Mouse (Mus musculus) liver, adult 2 months (tissue): ENCODE data around the gene Tmprss2. TPM values are rescaled to one million over a fixed set of nuclear protein-coding genes. Genes with fewer than 3 reads are reported as not detected.

Experiments used
- DNase-seq: peaks from one replicate; pipeline ENCODE4 v3.0.0-alpha.2; 2011; ENCODE audit warnings: low read depth, low spot score; ENCODE audit errors: extremely low read depth
- H3K27ac ChIP-seq: fragments of 200-500 bp; replicated peaks from 2 replicates; pipeline ENCODE4 v1.5.1; 2012; ENCODE audit warnings: low read depth, mild to moderate bottlenecking, control low read depth, inconsistent platforms, low read length; ENCODE audit not compliant: insufficient read depth
- H3K27me3 ChIP-seq: fragments of 200-500 bp; 2 replicates; pipeline ENCODE4 v1.6.1; 2012; ENCODE audit warnings: mild to moderate bottlenecking, moderate library complexity, low read length, inconsistent platforms; ENCODE audit not compliant: control insufficient read depth, insufficient read depth
- H3K36me3 ChIP-seq: fragments of 200-500 bp; 2 replicates; pipeline ENCODE4 v1.6.1; 2012; ENCODE audit warnings: low read length, inconsistent platforms; ENCODE audit not compliant: control insufficient read depth, insufficient read depth
- H3K4me1 ChIP-seq: fragments of 200-500 bp; 2 replicates; pipeline ENCODE4 v1.6.1; 2011; ENCODE audit warnings: low read length; ENCODE audit not compliant: control insufficient read depth, insufficient read depth
- H3K4me3 ChIP-seq: fragments of 200-500 bp; 2 replicates; pipeline ENCODE4 v1.5.1; 2011; ENCODE audit warnings: low read depth, mild to moderate bottlenecking, control low read depth, low read length, moderate library complexity; ENCODE audit not compliant: insufficient read depth
- H3K79me2 ChIP-seq: fragments of 200-500 bp; 2 replicates; pipeline ENCODE4 v1.6.1; 2012; ENCODE audit warnings: inconsistent platforms, mild to moderate bottlenecking, low read length, moderate library complexity; ENCODE audit not compliant: control insufficient read depth, insufficient read depth
- H3K9ac ChIP-seq: fragments of 200-500 bp; 2 replicates; pipeline ENCODE4 v1.6.1; 2012; ENCODE audit warnings: low read depth, mild to moderate bottlenecking, control low read depth, inconsistent platforms, low read length
- CTCF ChIP-seq: fragments of 200-500 bp; IDR thresholded peaks from 2 replicates; pipeline ENCODE4 v1.5.1; 2011; ENCODE audit warnings: low read depth, low read length, control low read depth
- POLR2A ChIP-seq: fragments of 200-500 bp; IDR thresholded peaks from 2 replicates; pipeline ENCODE4 v1.6.1; 2011; ENCODE audit warnings: low read length, control low read depth; ENCODE audit not compliant: insufficient read depth; ENCODE audit errors: extremely low read depth
- WGBS: fragments of 180-500 bp; shearing (Covaris S2); methylation state at CpG from one replicate; pipeline ENCODE4 v1.1.7; 2018; 5-methylcytosine and 5-hydroxymethylcytosine counted together
- polyA plus RNA-seq: library from polyadenylated mRNA; depleted of rRNA; stranded (reverse); fragments of >200 nt; gene quantifications from 2 replicates; pipeline ENCODE4 v1.2.3, GENCODE M21; 2012
- total RNA-seq: library from RNA; depleted of rRNA; stranded (reverse); fragments of >200 nt; gene quantifications from 2 replicates; pipeline ENCODE4 v1.2.3, GENCODE M21; 2014

The Tmprss2 gene
- total and polyA plus RNA-seq, 2 experiments, result 2.8 to 5.7 TPM

GRCm38 (mm10) chr16:97639630-97640029 is 28.6 kb upstream of the Tmprss2 start:
- no peaks in the 10 kb centered on the region for H3K27me3 ChIP-seq
- no peaks in the 10 kb centered on the region for H3K79me2 ChIP-seq
- DNase-seq, result no peak
- TF ChIP-seq POLR2A (no peak), CTCF (no peak)
- H3K9ac ChIP-seq, result no peak overlapping the region
- no peak overlapping the region for H3K27ac ChIP-seq
- no peaks in the 10 kb centered on the region for H3K36me3 ChIP-seq
- no peak overlapping the region for H3K4me3 ChIP-seq
- H3K4me1 ChIP-seq, result no peaks in the 10 kb centered on the region
- WGBS, result 80% methylated on average over 3 of the region's 3 CpGs

GRCm38 (mm10) chr16:97632880-97633484 is 22.0 kb upstream of the Tmprss2 start:
- WGBS, result 75% methylated on average over 4 of the region's 4 CpGs
- no peaks in the 10 kb centered on the region for H3K36me3 ChIP-seq
- H3K27me3 ChIP-seq, result no peaks in the 10 kb centered on the region
- no peak overlapping the region for H3K27ac ChIP-seq
- no peaks in the 10 kb centered on the region for H3K79me2 ChIP-seq
- DNase-seq, result no peak
- H3K9ac ChIP-seq, result no peak overlapping the region
- no peak overlapping the region for H3K4me3 ChIP-seq
- TF ChIP-seq CTCF (no peak), POLR2A (no peak)
- no peaks in the 10 kb centered on the region for H3K4me1 ChIP-seq

GRCm38 (mm10) chr16:97623166-97623565 is 12.2 kb upstream of the Tmprss2 start:
- Histone ChIP-seq H3K27ac (no peak overlapping the region), H3K4me3 (no peak overlapping the region), H3K4me1 (no peaks in the 10 kb centered on the region), H3K9ac (no peak overlapping the region), H3K79me2 (no peaks in the 10 kb centered on the region), H3K27me3 (no peaks in the 10 kb centered on the region), H3K36me3 (no peaks in the 10 kb centered on the region)
- 88% methylated on average over 6 of the region's 6 CpGs for WGBS
- DNase-seq, result no peak
- TF ChIP-seq POLR2A (no peak), CTCF (no peak)

DNA sequence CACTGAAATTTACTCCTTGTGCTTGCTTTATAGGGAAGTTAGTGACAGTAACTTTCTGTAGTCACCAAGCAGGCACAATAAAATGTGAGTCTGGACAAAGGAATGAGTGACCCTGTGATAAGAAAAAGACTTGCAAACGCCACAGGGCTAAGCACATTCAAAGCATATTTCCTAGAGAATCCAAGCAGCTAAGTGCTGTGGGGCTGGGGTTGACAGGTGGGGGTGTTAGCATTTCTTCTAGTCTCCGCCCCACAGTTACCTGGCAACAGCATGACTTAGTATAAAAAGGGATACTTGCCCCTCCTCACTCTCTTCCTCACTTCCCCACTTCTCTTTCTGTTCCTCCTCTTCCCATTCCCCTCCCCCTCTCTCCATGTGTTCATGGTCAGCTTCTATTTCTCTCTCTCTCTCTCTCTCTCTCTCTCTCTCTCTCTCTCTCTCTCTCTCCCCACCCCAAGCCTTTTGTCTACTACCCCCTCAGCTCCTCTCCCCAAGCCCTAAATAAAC is 11.4 kb upstream of the Tmprss2 start:
- no peak for DNase-seq
- H3K9ac ChIP-seq, result no peak overlapping the region
- 79% methylated on average over 2 of the region's 2 CpGs for WGBS
- TF ChIP-seq CTCF (no peak), POLR2A (no peak)
- no peaks in the 10 kb centered on the region for H3K79me2 ChIP-seq
- H3K27me3 ChIP-seq, result no peaks in the 10 kb centered on the region
- H3K36me3 ChIP-seq, result no peaks in the 10 kb centered on the region
- no peak overlapping the region for H3K27ac ChIP-seq
- H3K4me3 ChIP-seq, result no peak overlapping the region
- no peaks in the 10 kb centered on the region for H3K4me1 ChIP-seq

DNA sequence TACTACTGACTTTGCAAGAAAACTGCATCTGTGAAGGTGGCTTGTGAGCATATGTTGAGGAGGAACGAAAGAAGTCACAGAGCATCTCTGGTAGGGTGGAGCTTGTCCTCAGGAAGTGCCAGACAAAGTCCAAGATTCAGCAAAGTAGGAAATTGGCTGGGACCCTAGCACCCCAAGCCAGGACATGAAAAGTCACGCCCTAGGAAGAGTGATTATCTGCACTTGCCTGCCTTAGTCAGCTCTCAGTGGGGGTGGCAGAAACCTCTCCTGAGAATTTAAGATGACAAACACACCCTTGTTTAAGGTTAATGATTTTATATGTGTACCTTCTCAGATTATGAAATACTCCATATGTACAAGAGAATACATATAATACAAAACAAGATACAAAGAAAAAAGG is 7.3 kb upstream of the Tmprss2 start:
- no peaks in the 10 kb centered on the region for H3K79me2 ChIP-seq
- H3K27me3 ChIP-seq, result no peaks in the 10 kb centered on the region
- no peak for DNase-seq
- no peaks in the 10 kb centered on the region for H3K4me1 ChIP-seq
- no peak overlapping the region for H3K4me3 ChIP-seq
- H3K9ac ChIP-seq, result no peak overlapping the region
- no peaks in the 10 kb centered on the region for H3K36me3 ChIP-seq
- H3K27ac ChIP-seq, result no peak overlapping the region
- TF ChIP-seq POLR2A (no peak), CTCF (no peak)
- 76% methylated on average over 2 of the region's 2 CpGs for whole genome bisulfite sequencing

DNA sequence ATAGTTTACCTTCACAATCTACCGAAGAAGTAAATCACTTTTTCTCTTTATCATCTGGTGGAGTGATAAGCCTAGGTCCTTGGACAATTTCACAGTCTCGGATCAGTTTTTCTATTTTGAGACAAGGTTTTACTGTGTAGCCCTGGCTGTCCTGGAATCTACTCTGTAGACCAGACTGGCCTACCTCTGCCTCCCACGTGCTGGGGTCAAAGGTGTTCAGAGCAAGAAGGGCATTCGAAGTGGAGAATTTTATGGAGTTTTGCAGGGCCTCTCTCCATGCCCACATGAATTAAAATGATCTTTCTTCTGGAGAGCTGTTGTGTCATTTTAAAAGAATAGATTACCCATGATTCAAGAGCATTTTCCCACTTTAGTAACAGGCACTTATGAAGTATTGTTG is 1.0 kb upstream of the Tmprss2 start:
- H3K27ac ChIP-seq, result no peak overlapping the region
- TF ChIP-seq CTCF (no peak), POLR2A (no peak)
- WGBS, result 46% methylated on average over 4 of the region's 4 CpGs

More for the DNA sequence above, 1.0 kb upstream of the Tmprss2 start:
- DNase-seq, result no peak
- H3K27me3 ChIP-seq, result no peaks in the 10 kb centered on the region
- H3K36me3 ChIP-seq, result no peaks in the 10 kb centered on the region
- H3K4me1 ChIP-seq, result peaks cover 4% of the 10 kb centered on the region; the same call in 1 of the 2 replicates
- H3K4me3 ChIP-seq, result no peak overlapping the region
- H3K79me2 ChIP-seq, result no peaks in the 10 kb centered on the region
- H3K9ac ChIP-seq, result no peak overlapping the region
